Mouse (Mus musculus): Measurements from ENCODE around the gene Retnlb.
A peak's percentile ranks its signal among the peaks of the same experiment; 100 is the strongest.
"Not testable (repeated sequence)": the region's sequence is repeated elsewhere in the genome, so short reads cannot be mapped to it uniquely, and the experiment has no call there.

Retnlb gene

DNA sequence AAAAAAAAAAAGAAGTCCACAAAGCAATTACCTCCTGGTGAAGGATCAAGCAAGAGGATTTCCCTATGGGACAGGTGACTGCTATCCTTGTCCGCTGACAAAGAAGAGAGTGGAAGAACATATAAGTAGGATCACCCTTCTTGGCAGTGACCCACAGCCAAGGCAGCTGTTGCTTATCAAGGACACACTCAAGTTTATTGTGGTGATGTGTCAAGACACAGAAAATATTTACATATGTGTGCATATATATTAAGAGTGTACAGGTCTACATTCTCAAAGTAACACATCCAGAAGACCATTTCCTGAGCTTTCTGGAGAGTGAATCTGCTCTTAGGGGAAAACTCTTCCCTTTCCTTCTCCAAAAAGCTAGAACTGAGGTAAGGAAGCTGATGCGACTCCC lies at the start of gene Retnlb:
Gene Retnlb (plus strand): TSS at position 162 of the 400 bp plus-strand sequence.
- DNase-seq = no peak

DNA sequence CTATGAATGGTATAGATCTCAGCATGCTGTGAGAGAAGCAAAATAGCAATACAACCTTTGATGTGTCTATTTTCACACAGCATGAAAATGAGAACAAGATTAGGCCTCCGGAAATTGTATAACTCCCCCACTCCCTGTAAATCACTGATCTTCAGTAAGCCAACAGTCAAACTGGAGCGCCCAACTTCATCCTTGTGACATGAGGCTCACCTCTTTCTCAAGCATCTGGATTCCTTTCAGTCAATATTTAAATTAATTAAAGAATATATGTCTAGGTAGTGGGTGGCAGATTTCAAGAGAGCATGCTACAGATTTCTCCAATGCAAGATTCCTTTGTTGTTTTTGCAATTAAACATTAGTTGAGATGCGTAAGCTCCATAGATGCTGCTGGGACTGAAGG lies 47.5 kb upstream of the Retnlb start:
- no peak for DNase-seq

DNA sequence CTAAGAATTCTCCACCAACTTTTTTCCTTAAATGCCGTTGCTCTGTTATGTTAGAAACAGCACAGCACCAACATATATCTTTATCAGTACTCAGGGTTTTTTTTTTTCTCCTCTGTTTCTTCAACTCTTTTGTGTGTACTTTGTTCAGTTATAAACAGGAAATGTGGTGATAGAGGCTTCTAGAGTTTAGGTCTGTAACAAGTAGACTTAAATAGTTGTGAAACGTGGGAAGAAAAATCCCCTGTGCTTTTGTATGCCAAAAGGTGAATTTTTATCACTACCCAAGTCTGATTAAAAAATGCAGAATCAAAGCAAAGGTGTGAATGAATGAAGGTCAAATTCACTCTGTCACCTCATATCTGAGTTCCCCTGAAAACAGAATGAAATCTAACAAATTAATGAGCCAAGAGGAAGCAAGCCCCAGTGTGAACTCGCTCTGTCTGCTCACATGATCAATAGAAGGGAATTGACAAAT lies 44.6 kb upstream of the Retnlb start, which contains the start of gene Trat1:
Gene Trat1 (minus strand): TSS at position 51 of the 475 bp plus-strand sequence.
- no peak for DNase-seq

DNA sequence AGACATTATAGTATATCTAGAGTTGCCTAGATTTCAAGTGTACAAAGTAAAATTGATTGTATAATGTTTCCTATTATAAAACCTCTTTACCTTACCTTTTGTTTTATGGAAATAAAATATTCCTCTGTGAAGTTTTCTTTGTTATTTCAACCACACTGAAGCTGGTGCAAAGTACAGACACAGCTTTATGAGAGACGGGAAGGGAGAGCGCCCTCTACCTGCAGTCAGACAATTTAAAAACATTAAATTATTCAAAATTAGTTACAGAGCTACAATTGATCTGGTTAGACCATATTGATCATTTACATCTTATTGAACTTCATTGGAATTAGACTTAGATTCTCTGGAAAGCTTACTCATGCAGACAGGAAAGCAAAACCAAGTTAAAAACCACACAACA lies 39.4 kb upstream of the Retnlb start:
- no peak for DNase-seq

DNA sequence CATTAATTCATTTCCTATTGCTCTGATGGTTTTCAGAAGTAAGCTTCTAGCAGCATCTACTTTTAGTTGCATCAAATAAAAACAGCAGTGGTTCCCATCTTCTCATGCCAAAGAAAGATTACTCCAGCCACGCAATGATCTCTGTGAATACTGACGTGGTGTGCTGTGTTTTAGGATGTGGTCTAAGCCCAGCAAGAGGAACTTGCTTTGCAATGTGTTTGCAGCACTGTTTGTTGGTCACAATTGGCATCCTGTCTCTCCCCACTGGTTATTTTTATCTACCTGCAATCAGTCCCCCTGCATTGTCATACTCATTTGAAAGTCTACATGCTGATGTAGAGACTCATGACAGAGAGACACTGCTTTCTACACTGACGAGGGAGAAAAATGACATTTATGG lies 30.4 kb upstream of the Retnlb start:
- DNase-seq = no peak

DNA sequence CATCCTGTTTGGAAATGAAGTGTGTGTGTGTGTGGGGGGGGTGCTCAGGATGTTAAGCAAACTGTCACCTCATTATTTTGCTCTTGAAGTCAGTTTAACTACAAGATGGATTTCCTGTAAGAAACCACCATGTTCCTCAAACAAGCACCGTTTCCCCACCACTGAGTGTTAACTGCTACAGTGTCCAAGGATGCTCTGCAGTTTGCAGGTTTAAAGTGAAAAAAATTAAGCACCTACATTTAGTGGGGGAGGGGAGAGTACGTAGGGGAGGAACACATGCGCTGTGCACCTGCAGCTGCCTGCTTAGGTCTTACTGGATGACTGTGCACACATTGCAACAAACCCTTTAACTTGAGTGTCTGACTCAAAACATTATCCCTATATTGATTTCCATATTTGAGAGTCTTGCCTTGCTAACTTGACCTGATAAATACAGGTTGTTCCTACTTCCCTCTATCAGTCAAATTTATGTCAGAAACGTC lies 27.9 kb upstream of the Retnlb start:
- DNase-seq = peak; percentile 6

DNA sequence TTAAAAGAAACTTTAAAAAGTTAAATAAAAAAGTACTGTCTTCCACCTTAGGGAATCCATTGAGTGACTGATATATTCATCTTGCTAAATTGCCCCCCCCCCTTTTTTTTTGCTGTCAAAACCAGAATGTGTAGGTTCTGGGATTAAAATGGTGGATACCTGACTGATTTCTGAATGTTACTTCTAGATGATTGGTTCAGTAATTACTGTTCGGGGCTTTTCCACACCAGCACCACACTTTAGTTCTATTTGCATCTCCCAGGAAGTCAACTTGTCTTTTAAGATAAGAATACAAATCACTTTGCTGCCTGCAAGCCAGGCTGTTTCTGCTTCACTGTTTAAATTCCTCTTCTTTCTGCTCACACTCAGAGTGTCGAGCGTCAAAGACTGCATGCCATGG lies 18.4 kb upstream of the Retnlb start:
- DNase-seq = no peak

DNA sequence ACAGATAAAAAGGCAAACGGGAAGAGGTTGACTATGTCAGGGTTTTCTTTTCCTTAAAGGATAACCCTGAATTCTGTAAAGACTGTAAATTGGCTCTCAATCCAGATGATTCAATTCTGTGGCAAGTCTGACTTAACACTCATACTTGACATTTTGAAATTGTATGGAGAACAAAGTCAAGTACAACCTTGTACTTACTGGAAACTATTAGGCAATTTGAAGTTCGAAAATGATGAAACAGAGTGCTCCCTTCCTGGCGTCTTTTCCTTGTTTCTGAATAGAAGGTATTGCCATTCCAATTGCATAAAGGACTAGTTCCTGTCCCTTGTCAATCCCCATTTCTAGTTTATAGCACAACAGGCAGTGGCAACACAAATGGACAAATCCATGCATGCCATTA lies 17.2 kb upstream of the Retnlb start:
- peak; percentile 22 for DNase-seq

DNA sequence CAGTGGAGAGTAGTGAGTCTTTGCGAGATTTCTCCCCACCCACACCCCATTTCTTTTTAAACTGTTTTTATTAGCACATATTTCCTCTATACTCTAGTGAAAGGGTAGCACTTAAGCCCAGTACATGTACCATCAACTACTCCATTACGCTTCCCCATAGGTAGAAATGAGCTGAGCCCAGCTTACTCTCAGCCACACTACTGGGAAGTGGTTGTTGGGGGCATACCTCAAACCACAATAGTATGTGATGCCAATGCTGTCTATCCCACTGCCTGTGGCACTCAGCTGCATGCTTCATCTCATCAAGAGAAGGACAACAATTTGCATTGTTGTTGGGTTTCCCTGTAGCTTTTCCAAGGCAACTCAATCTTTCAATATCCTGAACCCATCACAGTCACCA lies 15.8 kb upstream of the Retnlb start:
- DNase-seq = no peak

DNA sequence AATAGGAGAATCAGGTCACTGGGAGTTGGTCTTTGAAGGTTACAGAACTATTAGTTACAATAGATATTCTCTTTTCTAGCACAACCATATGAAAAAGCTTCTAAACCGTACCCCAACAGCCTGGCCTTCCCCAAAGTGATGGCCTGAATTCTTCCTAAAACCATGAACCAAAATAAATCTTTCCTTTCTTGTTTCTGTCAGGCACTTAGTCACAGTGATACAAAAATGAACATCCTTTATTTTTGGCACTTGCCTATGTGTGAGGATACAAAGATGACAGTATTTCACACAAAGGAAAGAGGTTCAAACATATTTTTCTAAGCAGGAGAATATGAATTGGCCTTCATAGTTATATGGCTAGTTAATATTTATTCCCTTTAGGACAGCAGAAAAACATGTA lies 11.2 kb upstream of the Retnlb start:
- DNase-seq = no peak

DNA sequence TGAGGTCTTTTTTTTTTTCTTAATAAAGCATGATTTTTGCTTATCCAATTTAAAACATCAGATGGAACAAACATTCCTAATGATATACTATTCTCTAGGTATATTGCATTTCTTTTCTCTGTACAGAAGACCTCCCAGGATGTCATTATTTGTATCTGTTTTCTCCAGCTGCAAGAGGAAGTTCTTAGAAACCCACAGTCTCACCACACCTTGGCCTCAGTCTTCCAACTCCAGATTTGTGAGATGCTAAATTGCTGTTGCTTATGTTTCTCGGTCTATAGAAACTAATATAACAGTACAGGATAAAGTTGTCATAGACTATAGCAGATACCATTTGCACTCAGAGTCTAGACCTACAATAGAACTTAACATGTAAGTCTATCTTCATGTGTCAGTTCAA lies 10.1 kb upstream of the Retnlb start:
- DNase-seq = no peak

DNA sequence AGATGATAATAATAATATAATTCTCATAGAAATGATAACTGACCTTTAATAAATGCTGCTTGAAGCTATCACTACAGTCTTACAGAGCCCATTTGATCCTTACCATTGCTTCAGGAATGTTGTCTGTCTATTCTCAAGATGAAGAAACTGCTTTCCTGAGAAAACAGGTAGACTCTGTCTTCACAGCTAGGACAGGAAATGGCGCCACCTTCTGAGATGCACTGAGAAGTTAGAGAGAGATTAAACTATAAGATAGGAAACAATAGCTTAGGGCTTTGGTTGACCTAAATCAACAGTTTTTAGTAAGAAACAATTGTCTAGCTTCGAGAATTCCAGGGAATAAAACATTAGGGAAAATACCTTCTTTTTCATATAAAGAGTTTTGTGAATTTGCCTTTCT lies 7.3 kb upstream of the Retnlb start:
- DNase-seq = peak; percentile 29

DNA sequence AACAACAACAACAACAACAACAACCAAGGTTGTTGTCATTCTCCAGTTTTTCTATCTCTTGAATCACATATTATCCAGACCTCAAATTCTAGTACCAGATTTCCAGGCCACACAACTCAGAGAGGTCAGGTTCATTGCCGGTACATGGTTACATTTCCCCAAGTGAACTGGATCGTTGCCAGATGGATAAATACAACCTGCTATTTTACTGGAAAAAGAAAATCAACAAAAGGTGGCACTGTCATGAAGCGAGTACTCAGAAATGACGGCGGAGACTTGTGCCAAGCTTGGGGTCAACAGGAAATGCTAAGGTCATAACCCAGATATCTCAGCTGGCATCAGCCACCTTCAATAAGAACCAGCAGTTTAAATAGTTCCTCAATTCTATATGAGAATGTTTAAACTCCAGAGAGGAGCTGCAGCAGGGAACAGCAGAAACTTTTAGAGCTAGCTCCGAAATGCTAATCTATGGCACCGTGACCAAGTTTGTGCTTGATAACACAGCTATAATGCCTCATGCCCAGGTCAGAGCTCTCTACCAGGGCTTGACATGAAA lies 4.7 kb upstream of the Retnlb start:
- peak; percentile 27 for DNase-seq

DNA sequence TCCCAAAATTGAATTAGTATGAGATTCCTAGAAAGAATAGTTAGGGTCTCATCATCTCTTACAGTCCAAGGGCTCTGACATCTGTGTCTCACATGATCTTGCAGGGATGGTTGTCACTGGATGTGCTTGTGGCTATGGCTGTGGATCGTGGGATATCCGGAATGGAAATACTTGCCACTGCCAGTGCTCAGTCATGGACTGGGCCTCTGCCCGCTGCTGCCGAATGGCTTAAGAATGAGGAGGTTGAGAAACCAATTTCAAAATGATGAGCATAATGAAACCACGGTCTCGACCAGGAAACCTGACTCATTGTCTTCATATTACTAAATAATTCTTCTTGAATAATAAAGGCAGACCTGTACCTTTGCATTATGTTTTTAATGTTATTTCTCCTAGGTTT lies 1.9 kb downstream of the Retnlb start:
- DNase-seq = no peak

DNA sequence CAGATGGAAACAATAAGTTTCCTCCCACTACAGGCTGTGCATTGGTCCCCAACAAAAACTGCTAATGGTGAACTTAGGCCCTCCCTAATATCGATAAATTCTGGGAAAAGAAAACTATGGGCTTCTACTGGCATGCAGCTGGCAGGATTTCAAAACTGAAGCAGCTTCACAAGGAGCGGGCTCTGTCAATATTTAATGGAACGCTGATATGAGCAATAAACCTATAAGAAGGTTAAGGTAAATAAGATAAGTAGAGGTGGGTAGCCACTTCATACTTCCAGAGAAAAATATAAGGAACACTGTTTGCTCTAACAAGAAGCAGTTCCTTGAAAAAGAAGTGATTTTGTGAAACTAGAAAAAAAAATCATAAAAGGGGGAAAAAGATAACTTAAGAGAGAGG lies 9.8 kb downstream of the Retnlb start:
- DNase-seq = peak; percentile 7

DNA sequence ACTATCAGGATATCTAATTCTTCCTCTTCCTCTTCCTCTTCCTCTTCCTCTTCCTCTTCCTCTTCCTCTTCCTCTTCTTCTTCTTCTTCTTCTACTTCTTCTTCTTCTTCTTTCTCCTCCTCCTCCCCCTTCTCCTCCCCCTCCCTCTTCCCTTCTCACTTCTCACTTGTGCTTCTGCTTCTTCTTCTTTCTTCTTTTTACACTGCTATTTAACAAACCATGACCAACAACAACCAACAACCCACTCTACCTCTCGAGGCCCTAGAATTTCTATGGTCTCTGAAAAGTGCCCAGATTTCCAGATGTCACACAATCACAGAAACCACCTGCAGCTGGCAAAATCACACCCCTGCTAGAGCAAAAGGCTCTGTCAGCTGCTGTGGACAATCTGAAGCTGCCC lies 11.0 kb downstream of the Retnlb start:
- no peak for DNase-seq

DNA sequence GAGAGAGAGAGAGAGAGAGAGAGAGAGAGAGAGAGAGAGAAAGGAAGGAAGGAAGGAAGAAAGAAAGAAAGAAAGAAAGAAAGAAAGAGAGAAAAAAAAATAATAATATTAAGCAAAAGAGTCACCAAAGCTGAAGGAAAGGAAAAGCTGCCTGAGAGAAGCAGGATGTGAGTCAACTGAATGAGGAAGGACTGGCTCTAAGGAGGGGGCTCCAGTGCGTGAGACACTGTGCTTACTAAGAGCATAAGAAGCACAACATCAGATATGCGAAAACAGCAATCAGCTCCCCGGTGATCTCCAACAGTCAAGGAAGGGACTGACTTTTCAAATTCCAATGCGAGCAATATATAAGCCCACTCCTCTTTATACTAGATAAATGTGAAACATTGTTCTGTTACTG lies 12.4 kb downstream of the Retnlb start:
- DNase-seq = no peak

DNA sequence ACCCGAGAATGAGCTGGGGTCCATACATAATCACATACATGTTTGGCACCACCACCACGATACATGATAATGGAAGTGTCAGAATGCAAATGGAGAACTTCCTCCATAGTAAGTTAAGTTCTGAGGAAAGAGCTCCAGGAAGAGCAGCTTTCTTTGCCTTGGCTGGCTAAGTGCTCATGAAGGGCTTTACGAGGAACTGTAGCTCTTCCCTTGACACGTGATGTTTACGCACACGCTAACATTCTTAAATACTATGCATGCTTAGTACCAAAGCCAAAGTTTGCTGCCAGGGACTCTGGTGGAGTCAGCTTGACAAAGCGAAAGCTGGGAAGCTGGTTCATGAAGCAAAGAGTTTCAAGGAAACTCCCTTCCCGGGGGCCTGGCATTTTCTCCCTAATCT lies 15.4 kb downstream of the Retnlb start:
- no peak for DNase-seq

DNA sequence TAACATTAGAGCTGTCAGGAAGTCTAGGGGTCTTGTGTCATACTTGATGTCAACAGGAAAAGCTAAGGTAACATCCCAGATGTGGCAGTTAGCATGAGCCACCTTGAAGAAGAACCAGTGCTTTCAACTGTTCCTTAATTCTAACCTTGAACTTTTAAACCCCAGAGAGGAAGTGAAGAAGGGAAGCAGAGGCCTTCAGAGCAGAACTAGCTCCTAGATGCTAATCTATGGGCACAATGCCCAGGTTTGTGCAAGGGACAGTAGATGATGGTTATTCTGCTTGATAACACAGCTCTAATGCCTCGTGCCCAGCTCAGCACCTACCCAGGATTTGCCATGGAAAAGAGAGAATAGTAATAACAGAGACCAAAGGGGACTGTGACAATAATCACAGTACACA lies 17.0 kb downstream of the Retnlb start:
- not testable (repeated sequence) for DNase-seq

DNA sequence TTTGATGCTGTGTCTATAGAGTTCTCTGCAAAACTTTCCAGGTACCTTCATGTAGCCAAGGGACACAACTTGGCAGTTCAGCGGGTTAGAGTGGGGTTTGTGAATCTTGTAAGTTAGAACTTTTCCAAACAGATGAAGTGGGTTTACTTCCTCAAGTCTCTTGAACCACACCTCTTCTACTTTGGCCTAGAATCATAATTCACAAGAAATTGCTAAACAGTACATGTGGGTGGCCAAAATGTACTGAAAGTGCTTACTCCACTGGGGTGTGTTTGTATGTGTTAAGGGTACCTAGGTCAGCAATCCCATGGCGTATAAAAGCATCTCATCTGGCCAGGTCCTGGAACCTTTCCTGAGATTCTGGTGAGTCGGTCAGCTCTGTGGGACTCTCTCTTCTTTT lies 25.6 kb downstream of the Retnlb start, which contains the start of gene Retnla:
Gene Retnla (plus strand): TSS at position 286 of the 400 bp plus-strand sequence.
- peak; percentile 7 for DNase-seq

DNA sequence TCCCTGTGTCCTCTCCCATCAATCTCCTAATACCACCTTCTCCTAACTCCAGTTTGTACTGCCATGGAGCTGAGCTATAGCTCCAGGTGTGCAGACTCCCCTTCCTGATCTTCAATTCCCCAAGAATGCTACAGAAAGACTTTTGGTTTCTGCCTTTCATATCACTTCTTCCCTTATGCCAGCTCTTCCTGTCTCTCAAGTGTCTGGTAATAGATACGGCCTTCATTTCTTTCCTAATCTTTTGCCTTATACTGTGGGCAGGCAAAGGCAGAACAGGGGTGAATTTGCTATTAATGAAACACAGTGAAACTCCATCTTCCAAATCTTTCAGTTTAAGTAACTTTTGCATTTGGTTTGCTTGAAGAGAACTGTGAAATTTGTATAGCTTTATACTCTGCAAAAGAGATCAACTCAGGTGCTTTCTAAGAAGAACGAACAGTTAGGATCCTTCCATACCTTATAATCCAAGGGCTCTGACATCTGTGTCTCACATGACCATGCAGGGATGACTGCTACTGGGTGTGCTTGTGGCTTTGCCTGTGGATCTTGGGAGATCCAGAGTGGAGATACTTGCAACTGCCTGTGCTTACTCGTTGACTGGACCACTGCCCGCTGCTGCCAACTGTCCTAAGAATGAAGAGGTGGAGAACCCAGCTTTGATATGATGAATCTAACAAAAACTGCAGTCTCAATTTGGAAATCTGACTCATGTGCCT lies 27.2 kb downstream of the Retnlb start:
- no peak for DNase-seq

DNA sequence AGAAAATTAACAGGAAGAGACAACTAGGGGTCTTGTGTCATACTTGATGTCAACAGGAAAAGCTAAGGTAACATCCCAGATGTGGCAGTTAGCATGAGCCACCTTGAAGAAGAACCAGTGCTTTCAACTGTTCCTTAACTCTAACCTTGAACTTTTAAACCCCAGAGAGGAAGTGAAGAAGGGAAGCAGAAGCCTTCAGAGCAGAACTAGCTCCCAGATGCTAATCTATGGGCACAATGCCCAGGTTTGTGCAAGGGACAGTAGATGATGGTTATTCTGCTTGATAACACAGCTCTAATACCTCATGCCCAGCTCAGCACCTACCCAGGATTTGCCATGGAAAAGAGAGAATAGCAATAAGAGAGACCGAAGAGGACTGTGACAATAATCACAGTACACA lies 48.3 kb downstream of the Retnlb start:
- peak; percentile 15 for DNase-seq

DNA sequence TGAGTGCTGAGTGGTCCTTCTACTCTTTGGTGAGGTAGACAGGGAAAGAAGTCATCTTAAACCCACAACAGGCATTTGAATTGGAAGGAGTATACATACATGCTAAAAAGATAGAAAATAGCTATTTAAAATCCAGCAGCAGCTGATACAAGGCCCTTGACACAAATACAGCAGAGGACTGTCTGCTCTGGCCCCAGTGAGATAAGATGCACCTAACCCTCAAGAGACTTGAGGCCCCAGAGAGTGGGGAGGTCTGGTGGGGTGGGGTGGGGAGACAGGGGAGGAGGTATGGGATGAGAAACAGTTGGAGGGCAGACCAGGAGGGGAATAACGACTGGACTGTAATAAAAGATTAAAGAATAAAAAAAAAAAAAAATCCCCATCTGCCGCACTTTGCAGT lies 51.0 kb downstream of the Retnlb start:
- DNase-seq = no peak
